Mouse (Mus musculus): ENCODE results near the gene Aknad1. TPM values are rescaled to one million over a fixed set of nuclear protein-coding genes. Genes with fewer than 3 reads are reported as not detected.
A peak's percentile ranks its signal among the peaks of the same experiment; 100 is the strongest.

The Aknad1 gene
- total RNA-seq, 2 experiments from 2014 or later, result 0.09 to 0.12 TPM

DNA sequence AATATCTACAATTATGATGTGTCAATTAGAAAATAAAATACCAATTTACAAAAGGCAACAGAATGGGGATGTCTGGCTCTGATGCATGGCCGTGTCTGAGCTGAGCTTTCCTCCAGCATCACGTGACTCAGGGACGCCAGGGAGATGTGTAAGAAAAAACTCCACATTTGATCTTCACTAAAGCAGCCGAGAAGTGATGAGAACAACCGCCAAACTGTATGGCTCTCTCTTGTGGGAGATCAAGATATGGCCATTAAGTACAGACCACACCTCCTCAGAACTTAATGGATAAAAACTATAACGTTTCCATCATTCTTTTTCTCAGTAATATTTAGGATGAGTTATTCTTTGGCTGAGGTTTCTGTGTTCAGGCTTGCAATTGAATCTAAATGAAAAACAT, 11.6 kb downstream of the Aknad1 start:
- DNase-seq, result no peak

DNA sequence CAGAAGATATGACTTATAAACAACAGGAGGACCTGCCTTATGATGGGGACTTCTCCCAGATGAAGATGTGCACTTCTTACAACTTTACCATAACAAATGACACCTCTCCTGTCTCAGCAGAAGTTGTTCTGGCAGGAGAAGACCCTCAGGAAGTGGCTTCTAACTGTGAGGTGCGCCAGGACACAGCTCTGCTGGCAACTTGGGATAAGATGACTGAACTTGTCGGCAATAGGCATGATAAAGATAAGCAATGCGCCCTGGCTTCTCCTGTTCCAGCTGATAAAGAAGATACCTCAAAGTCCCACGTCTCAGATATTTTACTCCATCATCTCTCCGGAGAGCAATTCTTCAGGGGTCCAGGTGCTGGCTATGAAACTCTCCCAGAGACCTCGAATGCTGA, 12.2 kb downstream of the Aknad1 start:
- no peak for DNase-seq

DNA sequence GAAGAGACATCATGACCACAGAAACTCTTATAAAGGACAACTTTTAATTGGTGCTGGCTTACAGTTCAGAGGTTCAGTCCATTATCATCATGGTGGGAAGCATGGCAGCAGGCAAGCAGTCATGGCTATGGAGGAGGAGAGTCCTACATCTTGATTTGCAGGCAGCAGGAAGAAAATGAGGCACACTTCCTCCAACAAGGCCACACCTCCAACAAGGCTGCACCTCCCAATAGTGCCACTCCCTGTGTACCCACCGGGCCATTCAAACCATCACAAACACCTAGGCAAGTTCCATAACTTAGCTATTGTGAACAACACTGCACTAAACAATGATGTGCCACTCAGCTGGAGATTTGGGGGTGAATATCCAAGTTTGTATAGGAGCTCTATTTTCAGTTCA, 15.1 kb downstream of the Aknad1 start:
- DNase-seq, result no peak

DNA sequence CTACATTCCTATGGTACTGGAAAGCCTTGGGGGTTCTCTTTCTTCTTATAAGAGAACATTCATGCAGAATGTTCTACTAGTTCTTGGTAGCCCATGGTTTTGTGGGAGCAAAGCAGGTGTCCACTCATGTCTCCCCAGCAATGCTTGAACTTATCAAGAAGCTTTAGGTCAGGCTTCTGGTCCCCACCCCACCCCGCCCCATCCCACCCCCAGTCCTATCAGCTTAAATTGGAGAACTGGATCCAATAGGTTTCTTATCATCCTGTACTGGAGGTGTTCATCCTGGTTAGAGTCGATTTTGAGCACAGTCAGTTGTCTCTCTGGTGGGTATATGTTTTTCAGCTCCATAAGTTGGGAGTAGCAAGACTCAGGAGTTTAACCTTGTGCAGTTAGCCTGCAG, 16.1 kb downstream of the Aknad1 start:
- DNase-seq, result no peak

DNA sequence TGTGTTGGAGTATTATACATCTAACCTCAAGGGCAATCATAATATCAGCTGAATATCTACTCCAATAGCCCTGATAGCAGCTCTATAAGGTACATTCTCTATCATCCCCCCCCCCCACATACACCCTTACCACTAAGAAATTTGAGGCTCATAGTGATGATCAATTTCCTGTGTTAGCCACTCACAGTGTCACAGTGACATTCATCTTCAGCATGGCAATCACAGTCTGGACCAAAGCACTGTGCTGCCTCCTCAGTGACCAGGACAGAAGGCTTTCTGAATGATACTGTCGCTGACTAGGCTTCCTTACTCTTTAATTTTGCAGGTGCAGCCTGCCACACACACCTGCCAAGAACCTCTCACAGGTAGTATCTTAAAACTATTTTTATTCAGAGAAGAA, 16.7 kb downstream of the Aknad1 start:
- DNase-seq, result no peak

DNA sequence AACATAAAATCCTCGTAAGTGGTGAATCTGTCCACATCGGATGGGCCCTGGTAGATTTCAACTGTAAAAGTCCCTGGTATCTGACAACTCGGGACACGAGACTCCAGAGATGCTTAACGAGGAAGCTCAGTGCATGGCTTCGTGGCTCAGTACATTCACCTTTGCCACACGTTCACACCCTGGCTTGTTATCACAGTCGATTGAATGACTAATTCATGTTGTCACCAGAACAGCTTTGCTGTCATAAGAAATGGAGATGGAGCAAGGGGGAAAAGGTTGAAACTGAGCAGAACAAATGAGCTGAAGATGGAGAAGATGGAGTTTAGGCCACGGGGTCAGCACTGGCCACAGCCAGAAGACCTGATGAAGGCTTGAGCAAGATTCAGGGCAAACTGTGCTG, 18.1 kb downstream of the Aknad1 start:
- no peak for DNase-seq

DNA sequence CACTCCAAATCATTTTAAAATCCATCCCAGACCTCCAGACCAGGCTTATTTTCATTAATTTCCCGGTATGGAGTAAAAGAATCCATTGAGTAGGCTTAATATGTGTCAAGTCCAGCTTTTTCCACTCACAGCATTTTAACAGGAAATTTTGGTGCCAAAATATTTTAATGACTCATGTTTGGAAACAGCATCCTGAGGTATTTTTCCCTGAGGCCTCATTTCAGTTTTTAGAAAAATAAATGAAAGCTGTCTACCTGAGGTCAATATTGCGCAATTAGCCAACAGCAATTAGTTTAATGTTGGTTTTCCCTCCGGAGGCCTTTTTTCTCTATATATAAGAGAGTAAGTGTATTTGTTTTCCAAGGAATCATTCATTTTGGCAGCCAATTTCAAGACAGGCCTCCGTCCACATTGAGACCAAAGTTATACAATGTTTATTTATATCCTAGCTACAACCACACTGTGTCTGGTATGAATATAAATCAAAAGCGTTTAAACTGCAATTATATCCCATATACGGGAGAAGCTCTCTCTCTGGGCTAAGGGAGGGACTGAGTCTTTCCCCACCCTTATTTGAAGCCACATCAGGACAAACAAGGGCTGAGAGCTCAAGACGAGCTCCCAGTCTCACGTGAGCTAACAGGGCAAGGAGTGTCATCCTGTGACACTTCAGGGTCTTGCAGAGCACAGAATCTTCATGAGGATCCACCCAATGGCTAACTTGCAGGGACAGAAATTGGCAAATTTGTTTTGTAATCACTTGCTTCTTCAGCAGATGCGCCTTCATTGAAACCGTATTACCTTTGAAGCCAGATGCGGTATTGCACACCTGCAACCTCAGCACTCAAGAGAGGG, 20.3 kb downstream of the Aknad1 start:
- no peak for DNase-seq

DNA sequence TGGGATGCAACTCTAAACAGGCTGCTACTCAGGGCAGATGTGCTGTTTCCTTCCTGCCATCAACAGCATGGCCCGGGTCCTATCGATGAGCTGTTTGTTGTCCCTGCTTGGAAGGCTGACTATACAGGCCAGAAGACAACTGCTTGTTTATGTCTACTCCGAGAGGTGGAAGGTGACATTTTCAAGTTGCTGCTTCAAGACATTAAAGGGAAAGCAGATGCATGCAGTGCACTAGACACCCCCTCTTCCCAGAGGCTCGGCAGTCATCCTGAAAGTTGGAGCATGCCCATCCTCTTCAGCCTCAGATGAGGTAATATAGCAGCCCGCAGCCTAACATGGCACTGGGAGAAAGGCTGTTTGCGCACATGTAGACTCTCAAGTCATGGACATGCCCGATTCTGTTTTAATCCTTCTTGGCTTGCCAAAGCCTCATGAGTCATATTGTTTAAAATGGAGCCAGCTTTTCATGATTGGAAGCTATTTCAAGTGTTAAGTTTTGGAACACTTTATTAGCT, 23.2 kb downstream of the Aknad1 start:
- no peak for DNase-seq

DNA sequence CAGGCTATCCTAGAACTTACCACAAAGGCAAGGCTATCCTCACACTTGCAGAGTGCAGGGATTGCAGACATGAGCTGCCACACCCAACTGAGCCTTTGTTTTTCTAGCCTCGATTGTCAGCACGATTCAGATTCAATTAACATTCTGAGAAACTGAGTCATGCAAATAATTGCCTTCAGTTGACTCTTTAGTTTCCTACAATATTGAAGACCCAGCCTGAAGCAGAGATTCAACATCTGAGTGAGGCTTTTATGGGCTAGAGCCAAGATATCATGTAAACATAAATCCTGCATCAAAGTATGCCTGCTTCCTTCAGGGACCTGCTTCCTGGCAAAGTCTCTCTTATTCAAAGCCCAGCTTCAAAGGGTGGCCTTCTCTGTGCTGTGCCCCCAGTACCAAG, 24.2 kb downstream of the Aknad1 start:
- no peak for DNase-seq

DNA sequence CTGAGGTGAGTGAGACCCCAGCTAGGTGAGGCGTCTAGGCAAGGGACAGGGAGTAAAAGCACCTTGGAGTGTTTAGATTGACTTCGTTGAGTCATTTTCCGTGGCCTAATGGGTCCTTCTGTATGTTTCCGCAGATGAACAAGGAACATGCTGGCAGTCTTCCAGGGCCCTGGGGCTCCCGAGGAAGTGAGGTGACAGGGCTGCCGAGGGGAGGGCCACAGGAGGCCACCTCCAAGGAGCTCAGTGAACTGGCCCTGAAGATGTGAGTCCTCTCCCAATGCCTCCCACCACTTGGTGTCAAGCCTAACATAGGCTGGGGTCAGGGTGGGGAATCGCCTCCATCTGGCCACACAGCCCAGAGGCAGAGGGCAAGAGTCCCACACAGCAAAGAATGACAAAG, 25.5 kb downstream of the Aknad1 start:
- peak; percentile 40 for DNase-seq

DNA sequence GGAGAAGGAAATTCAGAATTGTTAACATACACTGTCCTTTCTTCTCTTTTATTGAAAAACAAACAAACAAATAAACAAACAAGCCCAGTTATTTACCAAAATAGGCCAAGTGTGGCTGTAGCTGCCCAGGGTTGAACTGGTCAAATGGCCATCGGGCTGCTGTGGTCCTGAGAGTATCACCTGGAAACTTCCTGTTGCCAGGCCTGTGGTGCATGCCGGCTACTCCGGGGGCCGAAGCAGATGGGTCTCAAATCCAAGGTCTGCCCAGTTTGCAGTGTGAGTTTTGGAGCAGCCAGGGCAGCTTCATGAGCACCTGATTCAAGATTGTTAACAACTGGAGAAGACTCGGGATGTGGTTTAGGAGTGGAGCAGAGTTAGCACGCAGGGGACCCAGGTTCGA, 26.0 kb downstream of the Aknad1 start:
- DNase-seq, result no peak

DNA sequence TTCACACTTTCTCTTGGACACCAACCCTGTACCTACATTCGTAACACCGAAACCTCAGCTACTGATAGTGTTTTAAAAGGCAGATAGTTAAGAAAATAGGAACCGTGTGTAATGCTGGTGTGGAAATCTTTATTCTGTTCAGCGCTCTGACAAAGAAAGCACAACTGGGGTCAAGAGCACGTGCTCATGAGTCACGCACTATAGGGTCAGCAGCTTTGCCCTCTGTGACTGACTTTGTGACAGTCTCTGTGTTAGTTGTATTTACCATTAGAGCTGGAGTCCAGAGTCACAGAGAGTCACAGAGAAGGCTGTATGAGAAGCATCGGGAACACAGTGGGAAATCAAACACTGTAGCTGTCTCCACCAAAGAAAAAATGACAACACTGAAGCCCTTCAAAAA, 27.5 kb downstream of the Aknad1 start:
- no peak for DNase-seq

DNA sequence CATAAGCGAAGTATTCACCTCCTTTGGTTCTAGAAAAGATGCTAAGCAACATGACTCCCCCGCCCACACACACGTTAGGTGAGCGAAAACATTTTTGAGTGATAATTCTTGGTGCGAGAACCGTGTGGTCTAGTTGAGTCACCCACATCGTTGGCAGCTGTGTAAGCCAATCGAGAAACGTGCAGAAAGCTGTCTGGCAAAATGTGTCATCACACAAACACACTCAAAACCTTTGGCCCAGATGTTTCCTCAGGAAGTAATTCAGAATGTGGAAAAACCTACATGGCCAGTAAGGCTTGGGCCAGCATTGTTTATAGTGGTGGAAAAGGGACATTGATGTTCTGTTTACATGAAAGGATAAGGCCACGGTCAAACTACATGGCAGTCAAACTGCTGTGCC, 28.0 kb downstream of the Aknad1 start:
- no peak for DNase-seq

DNA sequence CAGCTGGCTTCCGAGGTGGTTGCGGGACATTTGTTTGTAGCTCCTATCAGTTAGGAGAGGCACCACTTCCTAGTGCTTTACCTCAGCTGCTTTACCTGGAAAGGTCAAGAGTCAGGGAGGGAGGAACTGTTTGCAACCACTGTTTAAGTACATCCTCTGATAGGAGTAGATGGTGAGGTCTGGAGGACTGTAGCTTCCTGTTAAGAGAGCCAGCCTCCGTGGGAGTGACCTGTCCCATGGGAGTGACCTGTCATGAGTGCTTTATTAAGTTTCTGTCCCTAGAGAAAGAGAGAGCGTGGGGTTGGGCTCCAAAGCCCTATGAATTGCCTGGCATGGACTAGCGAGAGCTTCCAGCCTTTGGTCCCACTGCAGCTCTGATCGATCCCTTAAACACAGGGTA, 30.1 kb downstream of the Aknad1 start:
- no peak for DNase-seq

DNA sequence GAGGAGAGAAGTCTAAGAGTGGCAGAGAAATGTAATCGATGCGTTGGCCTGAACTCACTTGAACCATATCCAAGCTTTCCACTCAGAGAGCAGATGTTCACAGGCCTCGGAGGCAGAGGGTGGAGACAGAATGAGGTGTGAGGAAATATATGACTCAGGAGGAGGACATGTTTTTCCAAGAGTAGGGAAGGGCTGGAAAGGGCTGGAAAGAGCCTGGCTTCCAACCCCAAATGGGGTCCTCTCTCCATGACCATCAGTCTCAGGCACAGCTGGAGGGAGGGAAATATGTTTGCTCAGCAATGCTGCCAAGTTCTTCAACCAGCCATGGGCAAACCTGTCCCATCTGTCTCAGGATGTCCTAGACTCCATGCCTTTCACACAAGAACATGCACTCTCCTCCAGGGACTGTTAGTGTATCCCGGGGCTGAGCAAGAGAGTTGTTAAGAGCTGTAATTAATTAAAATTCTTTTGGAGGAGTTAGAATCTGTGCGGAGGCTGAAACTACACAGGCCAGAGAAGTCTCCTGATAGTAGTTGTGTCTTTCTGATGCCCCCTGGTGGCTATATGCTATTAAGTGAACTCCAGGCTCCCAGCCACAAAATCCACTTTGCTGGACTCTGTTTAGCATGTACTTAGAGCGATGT, 31.4 kb downstream of the Aknad1 start:
- DNase-seq, result peak; percentile 73

DNA sequence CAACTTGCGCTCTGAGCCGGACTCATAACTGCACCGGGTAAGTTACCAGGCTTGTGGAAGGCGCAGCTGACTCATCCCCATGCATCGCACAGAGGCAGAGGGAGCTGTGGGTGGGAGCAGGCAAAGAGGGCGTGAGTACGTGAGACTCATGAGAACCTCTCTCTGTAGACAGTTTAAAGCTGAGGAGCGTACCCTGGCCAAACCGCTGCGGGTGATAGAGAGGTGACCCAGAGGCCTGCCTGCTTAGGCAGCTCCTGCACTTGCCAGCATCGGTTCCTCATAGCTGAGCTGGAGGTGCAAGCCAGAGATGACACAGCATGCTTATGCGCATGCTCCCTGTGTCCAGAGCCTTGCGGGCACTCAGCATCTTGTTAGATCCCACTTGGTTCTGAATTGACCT, 32.8 kb downstream of the Aknad1 start:
- DNase-seq, result no peak

DNA sequence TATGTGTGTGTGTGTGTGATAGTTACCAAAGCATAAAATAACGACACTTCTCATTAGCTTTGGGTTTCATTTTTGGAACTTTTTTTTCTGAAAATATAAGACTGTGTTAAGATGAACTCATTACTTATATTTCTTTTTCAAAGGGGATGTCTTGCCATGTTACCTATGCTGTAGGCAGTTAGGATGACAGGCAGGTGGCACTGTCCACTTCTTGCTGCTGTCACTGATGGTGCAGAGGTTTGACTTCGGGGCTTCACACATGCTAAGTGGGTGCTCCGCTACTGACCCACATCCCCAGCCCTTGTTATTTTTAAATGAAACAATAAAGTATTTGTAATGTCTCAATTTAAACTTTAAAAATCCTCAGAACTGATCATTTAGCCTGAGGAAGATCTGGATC, 33.4 kb downstream of the Aknad1 start:
- no peak for DNase-seq

DNA sequence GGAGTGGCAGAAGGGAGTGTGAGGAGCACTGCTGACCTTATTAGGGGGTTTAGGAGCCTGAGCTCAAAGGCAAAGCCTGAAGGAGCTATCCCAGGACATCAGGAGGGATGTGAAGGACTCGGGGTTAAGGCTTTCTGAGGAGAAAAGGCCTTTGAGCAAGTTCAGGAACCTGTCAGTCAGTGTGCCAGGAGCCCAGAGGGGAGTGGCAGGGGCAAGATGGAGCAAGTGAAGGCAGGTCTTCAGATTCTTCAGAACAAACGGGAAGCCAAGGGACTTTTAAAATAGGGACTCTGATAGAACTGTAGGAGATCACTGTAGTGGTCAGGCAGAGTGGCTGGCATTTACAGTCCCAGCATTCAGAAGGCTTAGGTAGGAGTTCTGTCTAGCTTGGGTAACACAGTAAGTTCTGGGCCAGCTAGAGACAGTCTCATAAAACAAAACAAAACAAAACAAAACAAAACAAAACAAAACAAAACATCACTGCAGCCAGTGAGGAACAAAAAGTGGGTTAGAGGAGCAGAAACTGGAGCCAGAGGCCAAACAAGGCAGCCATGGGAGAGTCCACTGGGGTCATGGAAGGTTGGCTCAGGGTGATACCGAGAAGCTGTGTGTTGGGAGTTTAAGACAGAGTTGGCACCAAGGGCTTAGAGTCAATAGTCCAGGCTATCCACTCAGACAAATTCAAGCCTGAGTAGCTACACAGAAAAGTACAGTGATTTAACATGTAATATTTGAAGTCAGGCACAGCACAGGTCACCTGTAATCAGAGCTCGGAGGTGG, 39.5 kb downstream of the Aknad1 start:
- DNase-seq, result no peak

DNA sequence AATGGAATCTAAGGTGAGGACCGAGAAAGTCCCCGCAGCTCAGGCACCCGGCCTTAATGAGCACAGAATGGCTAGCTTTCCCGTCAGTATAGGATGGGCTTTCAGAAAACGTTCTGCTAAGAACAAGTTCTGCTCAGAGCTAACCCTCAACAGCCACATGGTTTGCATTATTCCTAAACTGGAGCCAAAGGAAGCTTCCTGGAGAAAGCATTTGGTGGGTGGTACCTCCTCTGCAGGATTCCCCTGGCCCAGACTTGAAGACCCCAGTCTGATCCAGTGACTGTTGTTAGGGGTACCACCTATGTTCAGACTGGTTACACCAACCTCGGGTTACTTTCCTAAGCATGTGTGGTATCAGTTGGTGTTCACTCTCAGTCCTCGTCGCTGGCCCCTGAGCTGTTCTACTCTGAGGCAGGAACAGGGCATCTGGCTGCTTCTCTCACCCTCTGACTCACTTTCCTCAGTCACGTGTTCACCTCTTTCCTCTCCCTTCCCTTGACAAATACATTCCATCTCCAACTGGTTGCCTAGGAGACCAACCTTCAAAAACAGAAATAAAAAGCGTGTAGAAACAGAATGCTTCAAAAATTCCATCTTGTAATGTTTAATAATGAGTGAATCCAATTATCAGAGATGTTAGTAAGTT, 41.9 kb downstream of the Aknad1 start:
- DNase-seq, result peak; percentile 58

DNA sequence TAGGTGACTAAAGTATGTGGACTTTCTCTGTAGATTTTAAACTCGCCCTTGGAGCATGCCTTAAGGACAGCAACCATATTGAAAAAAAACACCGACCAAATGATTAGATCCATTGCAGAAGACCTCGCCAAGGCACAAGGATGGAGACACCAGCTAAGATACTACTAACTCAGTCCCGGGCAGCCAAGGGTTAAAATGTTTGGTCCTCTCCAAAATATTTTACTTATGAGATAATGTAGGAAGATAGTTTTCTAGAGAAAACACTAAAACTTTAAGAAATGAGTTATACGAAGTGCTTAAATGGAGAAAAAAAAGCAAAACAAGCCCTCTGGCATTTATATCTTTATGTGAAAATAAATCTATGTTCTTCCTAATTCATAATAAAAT, 42.4 kb downstream of the Aknad1 start:
- DNase-seq, result no peak

DNA sequence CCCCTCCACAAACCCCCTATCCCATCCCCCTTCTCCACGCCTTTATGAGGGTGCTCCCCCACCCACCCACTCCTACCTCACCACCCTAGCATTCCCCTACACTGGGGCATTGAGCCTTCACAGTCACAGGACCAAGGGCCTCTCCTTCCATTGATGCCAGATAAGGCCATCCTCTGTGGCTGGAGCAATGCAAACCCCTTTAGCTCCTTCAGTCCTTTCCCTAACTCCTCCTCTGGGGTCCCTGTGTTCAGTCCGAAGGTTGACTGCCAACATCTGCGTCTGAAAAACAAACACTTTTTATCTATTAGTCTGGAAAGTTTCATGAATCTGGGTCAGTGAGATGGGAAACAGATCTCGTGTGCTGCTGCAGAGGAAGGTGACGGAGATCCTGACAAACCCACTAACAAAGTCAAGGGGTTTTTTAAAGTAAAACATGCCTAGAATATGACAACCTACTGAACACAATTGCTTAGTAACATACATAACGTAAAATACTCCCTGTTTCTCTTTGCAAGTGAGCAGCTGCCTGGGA, 43.0 kb downstream of the Aknad1 start:
- DNase-seq, result no peak

DNA sequence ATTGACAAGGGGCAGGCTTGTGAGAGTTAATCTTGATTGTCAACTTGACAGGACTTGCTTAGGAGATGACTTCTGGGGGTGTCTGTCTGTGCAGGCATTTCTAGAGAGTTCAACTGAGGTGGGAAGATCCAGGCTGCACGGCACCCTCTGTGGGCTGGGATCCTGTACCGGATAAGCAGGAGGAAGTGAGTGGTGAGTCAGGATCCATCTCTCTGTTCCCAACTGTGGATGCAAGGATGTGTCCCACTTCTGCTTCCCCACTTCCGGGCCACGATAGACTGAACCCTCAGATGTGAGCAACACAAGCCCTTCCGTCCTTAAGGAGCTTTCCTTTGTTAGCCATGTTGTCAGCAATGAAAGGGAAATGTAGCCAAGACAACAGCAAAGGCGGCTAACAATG, 47.1 kb downstream of the Aknad1 start:
- DNase-seq, result no peak

Data from adrenal gland, postnatal 10 days (tissue).